Mouse (Mus musculus) kidney, embryonic 16.5 days (tissue): ENCODE measurements around the gene Yeats4. TPM values are rescaled to one million over a fixed set of nuclear protein-coding genes. Genes with fewer than 3 reads are reported as not detected.

ENCODE experiments used
- ATAC-seq: fragments of 200-750 bp; cut with Nextera tagmentation; 2 replicates; pipeline ENCODE4 v1.8.0; 2017; ENCODE audit warnings: moderate TSS enrichment; ENCODE audit not compliant: low FRiP score, low TSS enrichment
- H3K27ac ChIP-seq: fragments of 300-500 bp; sonication (generic); 2 replicates; pipeline ENCODE4 v1.5.1; 2014; ENCODE audit warnings: low read length
- H3K27me3 ChIP-seq: fragments of 300-500 bp; sonication (generic); 2 replicates; pipeline ENCODE4 v1.6.1; 2014; ENCODE audit warnings: low read length, control low read depth, mixed read lengths; ENCODE audit not compliant: insufficient read depth
- H3K36me3 ChIP-seq: fragments of 300-500 bp; sonication (generic); 2 replicates; pipeline ENCODE4 v1.6.1; 2014; ENCODE audit warnings: low read length, control low read depth, mixed read lengths; ENCODE audit not compliant: insufficient read depth
- H3K4me1 ChIP-seq: fragments of 300-500 bp; sonication (generic); 2 replicates; pipeline ENCODE4 v1.6.1; 2014; ENCODE audit warnings: low read length, control low read depth, mixed read lengths; ENCODE audit not compliant: insufficient read depth
- H3K4me2 ChIP-seq: fragments of 300-500 bp; sonication (generic); replicated peaks from 2 replicates; pipeline ENCODE4 v1.6.1; 2014; ENCODE audit warnings: low read depth, low read length
- H3K4me3 ChIP-seq: fragments of 300-500 bp; sonication (generic); 2 replicates; pipeline ENCODE4 v1.5.1; 2014; ENCODE audit warnings: mild to moderate bottlenecking, low read length
- H3K9ac ChIP-seq: fragments of 300-500 bp; sonication (generic); replicated peaks from 2 replicates; pipeline ENCODE4 v1.6.1; 2014; ENCODE audit warnings: low read length
- H3K9me3 ChIP-seq: fragments of 300-500 bp; sonication (generic); 2 replicates; pipeline ENCODE4 v1.6.1; 2016; ENCODE audit warnings: low read length, control low read depth
- WGBS: fragments of 180-500 bp; shearing (Covaris S2); extraction: QIAGEN DNeasy Blood & Tissue Kit; methylation state at CpG from one replicate; pipeline ENCODE4 v1.1.7; 2014; 5-methylcytosine and 5-hydroxymethylcytosine counted together
- polyA plus RNA-seq: library from polyadenylated mRNA; unstranded; fragments of >200 nt; fragmentation: Nextera tagmentation; extraction: Ambion mirVana; gene quantifications from 2 replicates; pipeline ENCODE4 v1.2.1, GENCODE M21; 2015

Yeats4 gene
- 67.3 and 70.7 TPM in 2 replicates for polyA plus RNA-seq

DNA sequence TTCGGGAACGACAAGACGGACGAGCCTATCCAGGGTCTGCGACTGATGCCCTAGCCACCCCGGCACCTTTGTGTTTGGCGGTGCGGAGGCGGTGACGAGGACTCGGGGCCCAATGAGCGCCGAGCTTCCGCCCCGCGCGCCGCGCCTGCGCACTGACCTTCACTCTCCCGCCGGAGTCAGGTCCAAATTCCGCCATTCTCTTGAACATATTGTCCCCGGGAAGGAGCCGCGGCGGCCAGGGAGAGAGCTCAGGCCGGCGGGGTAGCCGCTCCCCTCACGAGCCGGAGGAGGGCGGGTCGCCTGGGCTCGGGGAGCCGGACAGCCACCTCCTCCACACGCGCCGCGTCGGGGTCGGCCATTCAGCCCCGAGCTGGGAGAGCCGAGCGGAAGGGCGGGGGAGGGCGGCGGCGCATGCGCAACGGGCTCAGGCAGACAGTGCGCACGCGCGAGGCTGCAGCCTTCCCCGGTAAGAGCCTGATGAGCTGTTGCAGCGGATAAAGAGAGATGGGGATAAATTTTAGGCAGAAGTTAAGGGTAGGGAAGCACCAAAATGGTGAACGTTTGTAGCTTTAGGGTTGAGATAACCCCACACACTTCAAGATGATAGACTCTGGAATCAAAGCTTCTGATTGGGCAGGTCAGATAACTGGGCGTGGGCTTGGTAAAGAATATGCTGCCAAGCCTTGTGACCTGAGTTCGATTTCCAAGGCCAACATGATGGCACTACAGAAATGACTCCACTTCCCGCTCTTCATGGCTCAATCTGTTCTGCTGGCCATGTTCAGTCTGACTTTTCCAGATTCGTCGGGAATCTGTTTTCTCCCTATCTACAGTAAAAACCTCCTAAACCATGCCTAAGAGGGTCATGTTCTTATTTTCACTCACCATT is at the start of gene Yeats4:
Gene Yeats4 (minus strand): TSS at position 406 of the 889 bp plus-strand sequence.
- peak within 1 kb of the TSS; percentile 99 for H3K9ac ChIP-seq
- 2% methylated on average over 62 of the region's 63 CpGs for WGBS
- peak within 1 kb of the TSS; percentile 89 for H3K4me3 ChIP-seq
- H3K27me3 ChIP-seq: no peaks in the 10 kb centered on the region
- peak within 1 kb of the TSS; percentile 92 for H3K4me2 ChIP-seq
- ATAC-seq: peak; percentile 94
- no peaks in the 10 kb centered on the region for H3K9me3 ChIP-seq
- peaks cover 14% of the 10 kb centered on the region; the same call in 1 of the 2 replicates for H3K4me1 ChIP-seq
- H3K27ac ChIP-seq: peak within 1 kb of the TSS; percentile 100
- H3K36me3 ChIP-seq: peaks cover 30% of the 10 kb centered on the region

DNA sequence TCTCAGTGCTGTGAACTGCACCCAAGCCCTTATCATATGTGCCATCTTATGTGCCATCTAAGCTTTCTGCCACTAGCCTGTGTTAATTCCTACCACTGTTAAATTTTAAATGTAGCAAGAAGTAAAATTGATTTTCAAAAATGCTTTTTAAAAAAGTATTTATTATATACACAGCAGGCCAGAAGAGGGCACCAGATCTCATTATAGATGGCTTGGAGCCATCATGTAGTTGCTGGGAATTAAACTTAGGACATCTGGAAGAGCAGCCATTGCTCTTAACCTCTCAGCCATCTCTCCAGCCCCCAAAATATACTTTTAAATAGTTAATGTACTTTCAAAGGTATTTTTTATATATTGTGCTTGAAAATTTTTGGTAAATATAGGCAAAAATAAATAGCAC is 47.7 kb upstream of the Yeats4 start:
- Histone ChIP-seq H3K36me3 (no peaks in the 10 kb centered on the region), H3K9ac (no peak overlapping the region), H3K4me2 (no peak overlapping the region), H3K27me3 (no peaks in the 10 kb centered on the region), H3K4me1 (no peaks in the 10 kb centered on the region), H3K9me3 (no peaks in the 10 kb centered on the region), H3K27ac (no peak overlapping the region), H3K4me3 (no peak overlapping the region)
- no peak for ATAC-seq

DNA sequence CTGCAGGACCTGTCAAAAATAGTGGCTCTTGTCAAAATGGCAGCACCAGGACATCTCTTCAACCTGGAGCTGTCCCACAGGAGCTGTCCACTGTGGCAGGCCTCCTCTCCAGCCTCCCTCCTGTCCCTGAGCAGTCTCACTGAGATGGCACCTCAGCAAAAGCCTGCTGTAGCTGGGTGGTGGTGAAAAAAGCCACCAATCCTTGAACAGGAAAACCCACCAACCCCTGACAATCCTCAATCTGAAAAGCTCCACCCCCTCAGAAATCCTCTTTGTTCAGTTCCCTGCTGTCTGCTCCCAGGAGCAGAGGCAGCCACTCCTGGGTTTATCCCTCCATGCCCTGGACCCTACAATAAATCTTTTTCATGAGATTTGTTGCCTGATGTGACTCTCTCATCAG is 35.6 kb upstream of the Yeats4 start:
- H3K4me2 ChIP-seq: no peak overlapping the region
- no peaks in the 10 kb centered on the region for H3K36me3 ChIP-seq
- no peak overlapping the region for H3K27ac ChIP-seq
- no peak overlapping the region for H3K9ac ChIP-seq
- 0 out of 2 replicates have a peak, but pooled peaks cover 3% of the 10 kb centered on the region for H3K9me3 ChIP-seq
- no peaks in the 10 kb centered on the region for H3K27me3 ChIP-seq
- ATAC-seq: no peak
- no peak overlapping the region for H3K4me3 ChIP-seq
- H3K4me1 ChIP-seq: no peaks in the 10 kb centered on the region

DNA sequence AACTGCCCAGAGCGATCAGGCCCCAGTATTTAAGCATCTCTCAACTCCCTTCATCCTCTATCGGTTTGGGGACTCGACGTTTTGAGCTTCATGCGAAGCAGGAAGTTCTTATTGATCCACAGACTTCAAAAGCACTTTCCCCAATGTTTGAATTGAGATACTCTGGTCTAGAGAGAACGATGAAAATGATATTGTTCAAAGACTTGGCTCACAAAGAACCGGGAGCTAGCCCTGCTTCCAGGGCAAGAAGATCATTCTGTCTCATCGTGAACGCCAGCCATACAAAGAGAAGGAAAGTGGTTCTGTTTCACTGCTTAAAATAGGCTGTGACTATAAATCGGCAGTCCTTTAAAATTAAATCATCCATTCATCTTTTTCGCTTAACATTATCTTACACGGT is 14.3 kb upstream of the Yeats4 start, which contains the start of gene 9530003J23Rik:
Gene 9530003J23Rik (minus strand): TSS at position 101 of the 400 bp plus-strand sequence.
- 86% methylated on average over 12 of the region's 12 CpGs for WGBS

DNA sequence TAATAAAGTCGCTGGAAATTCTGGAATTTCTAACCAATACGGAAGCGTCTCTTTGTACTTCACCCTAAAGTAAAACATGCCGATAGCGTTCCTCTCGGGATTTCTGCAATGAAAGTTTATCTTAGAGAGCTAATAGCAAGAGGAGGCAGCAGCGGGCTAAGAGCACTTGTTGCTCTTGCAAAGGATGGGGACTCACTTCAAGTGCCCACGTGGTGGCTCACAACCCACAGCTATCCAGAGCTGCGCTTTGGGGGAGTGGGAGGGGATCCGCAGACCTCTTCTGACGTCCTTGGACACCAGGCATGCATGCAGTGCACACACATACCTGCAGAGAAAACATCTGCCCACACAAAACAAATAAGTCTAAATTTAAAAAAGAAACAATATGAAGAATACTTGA is 11.6 kb upstream of the Yeats4 start:
- 52% methylated on average over 11 of the region's 11 CpGs for WGBS
- no peak overlapping the region; the same call in 1 of the 2 replicates for H3K4me2 ChIP-seq

More for the DNA sequence above, 14.3 kb upstream of the Yeats4 start, which contains the start of gene 9530003J23Rik:
- no peak for ATAC-seq
- Histone ChIP-seq H3K9me3 (no peaks in the 10 kb centered on the region), H3K9ac (no peak within 1 kb of the TSS), H3K4me3 (no peak within 1 kb of the TSS), H3K4me1 (peaks cover 3% of the 10 kb centered on the region; the same call in 1 of the 2 replicates), H3K27me3 (no peaks in the 10 kb centered on the region), H3K27ac (no peak within 1 kb of the TSS), H3K4me2 (no peak within 1 kb of the TSS), H3K36me3 (no peaks in the 10 kb centered on the region)

DNA sequence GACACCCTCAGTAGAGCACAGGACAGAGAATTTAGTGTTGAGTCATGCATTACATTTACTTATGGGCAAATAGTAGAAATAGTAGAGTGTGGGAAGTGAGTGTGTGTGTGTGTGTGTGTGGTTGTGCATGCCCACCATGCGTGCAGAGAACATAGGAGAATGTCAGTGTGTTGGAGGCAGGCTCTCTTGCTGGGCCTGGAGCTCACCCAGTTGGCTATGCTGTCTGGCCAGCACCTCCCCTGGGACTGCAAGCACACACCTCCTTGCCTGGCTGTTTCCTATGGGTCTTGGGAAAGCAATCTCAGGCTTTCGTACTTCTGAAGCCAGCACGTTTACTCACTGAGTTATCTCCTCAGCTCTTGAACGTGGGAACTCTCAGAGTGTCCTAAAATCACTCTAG is 10.5 kb upstream of the Yeats4 start:
- WGBS: 59% methylated on average over 4 of the region's 4 CpGs
- H3K27ac ChIP-seq: no peak overlapping the region
- no peak overlapping the region for H3K4me2 ChIP-seq
- no peaks in the 10 kb centered on the region for H3K27me3 ChIP-seq
- H3K4me1 ChIP-seq: peaks cover 10% of the 10 kb centered on the region
- H3K36me3 ChIP-seq: no peaks in the 10 kb centered on the region
- no peak for ATAC-seq
- no peaks in the 10 kb centered on the region for H3K9me3 ChIP-seq
- no peak overlapping the region for H3K4me3 ChIP-seq
- no peak overlapping the region for H3K9ac ChIP-seq

More for the DNA sequence above, 11.6 kb upstream of the Yeats4 start:
- no peak overlapping the region for H3K4me3 ChIP-seq
- ATAC-seq: no peak
- H3K4me1 ChIP-seq: peaks cover 3% of the 10 kb centered on the region
- H3K36me3 ChIP-seq: no peaks in the 10 kb centered on the region
- no peaks in the 10 kb centered on the region for H3K27me3 ChIP-seq
- no peak overlapping the region for H3K27ac ChIP-seq
- no peaks in the 10 kb centered on the region for H3K9me3 ChIP-seq
- no peak overlapping the region for H3K9ac ChIP-seq

DNA sequence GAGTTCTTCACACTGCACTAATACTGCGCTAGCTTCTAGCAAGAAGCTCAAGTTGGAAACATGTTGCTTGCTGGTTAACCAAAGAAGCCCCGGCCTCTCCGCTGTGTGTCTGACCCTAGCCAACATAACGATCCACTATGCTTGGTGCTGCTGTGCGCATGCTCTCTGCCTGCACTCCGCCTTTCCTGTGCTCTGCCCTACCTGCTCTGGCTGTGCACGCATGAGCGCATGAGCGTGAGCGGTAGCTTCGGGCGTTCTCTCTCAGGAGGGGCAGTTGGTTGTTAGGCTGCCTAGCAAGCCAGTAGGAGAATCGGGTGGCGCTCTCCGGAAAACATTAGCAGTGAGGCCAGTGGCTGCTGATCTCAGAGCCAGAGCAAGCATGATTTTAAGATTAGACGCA is 5.5 kb upstream of the Yeats4 start:
- no peak overlapping the region for H3K4me3 ChIP-seq
- peak overlapping the region; percentile 86 for H3K27ac ChIP-seq
- H3K4me2 ChIP-seq: peak overlapping the region; percentile 14
- H3K4me1 ChIP-seq: peaks cover 12% of the 10 kb centered on the region
- WGBS: 39% methylated on average over 16 of the region's 16 CpGs
- H3K9me3 ChIP-seq: no peaks in the 10 kb centered on the region
- H3K9ac ChIP-seq: no peak overlapping the region
- no peaks in the 10 kb centered on the region for H3K27me3 ChIP-seq
- no peaks in the 10 kb centered on the region for H3K36me3 ChIP-seq
- ATAC-seq: peak; percentile 94

DNA sequence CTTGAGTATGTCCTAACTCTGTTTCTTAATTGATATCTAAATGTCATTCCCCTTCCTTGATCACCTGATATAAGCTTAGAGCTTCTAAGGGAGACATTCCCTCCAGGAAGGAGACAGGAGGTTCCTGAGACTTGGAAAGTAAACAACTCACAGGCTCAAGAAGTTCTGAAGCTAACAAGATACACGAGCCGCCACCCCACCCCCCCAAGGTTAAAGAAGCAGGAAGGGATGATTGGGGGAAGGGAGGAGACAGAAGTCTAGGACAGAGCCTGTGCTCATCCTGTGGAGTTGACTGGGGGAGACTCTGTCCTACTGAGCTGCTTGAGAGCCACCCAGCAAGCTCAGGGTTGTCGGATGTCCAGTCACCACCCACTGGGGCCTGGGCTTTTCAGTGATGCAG is 1.7 kb upstream of the Yeats4 start:
- Histone ChIP-seq H3K9ac (no peak overlapping the region), H3K4me2 (no peak overlapping the region), H3K36me3 (peaks cover 15% of the 10 kb centered on the region), H3K4me1 (peaks cover 20% of the 10 kb centered on the region), H3K9me3 (no peaks in the 10 kb centered on the region), H3K27me3 (no peaks in the 10 kb centered on the region), H3K27ac (no peak overlapping the region), H3K4me3 (no peak overlapping the region)
- 75% methylated on average over 3 of the region's 3 CpGs for WGBS
- ATAC-seq: no peak

DNA sequence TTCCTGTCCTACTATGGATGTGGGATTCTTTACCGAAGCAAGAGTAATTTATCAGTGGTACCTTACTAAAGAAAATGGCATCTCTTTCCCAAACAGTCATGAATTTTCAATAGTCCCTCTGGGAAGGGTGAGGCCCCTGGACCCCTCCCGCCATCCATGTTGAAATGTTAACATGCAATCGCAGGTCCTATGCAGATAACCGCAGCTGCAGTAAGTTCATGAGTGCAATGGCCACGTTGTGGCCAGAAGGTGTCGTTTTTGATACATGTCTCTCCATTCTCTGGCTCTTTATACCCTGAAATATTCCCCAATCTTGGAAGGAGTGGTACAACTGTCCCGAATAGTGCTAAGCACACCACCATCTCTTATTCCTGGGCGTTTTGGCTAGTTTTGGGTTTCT is 787 bp upstream of the Yeats4 start:
- peak overlapping the region; percentile 99; the same call in 1 of the 2 replicates for H3K9ac ChIP-seq
- 60% methylated on average over 8 of the region's 8 CpGs for WGBS
- peak overlapping the region; percentile 92 for H3K4me2 ChIP-seq
- peaks cover 14% of the 10 kb centered on the region; the same call in 1 of the 2 replicates for H3K4me1 ChIP-seq
- H3K4me3 ChIP-seq: peak overlapping the region; percentile 89
- H3K9me3 ChIP-seq: no peaks in the 10 kb centered on the region
- no peak for ATAC-seq
- H3K27me3 ChIP-seq: no peaks in the 10 kb centered on the region
- peaks cover 23% of the 10 kb centered on the region for H3K36me3 ChIP-seq
- H3K27ac ChIP-seq: no peak overlapping the region

DNA sequence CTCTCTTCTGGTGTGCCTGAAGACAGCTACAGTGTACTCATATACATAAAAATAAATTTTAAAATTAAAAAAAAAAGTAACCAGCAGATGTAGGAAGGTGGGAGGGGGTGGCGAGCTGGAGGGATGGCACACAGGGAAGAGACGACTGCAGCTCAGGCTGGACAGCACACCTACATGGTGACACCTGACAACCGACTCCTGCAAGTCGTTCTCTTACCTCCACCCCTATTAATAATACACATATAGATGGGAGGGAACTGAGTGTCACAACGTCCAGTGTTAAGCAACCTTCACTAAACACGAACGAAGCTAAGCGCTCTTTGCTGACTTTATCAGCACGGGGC is 577 bp downstream of the Yeats4 start:
- H3K36me3 ChIP-seq: peaks cover 32% of the 10 kb centered on the region
- ATAC-seq: peak; percentile 55; the same call in 1 of the 2 replicates
- peak overlapping the region; percentile 99 for H3K9ac ChIP-seq
- peaks cover 14% of the 10 kb centered on the region; the same call in 1 of the 2 replicates for H3K4me1 ChIP-seq
- no peaks in the 10 kb centered on the region for H3K9me3 ChIP-seq
- H3K27me3 ChIP-seq: no peaks in the 10 kb centered on the region
- H3K27ac ChIP-seq: peak overlapping the region; percentile 100
- peak overlapping the region; percentile 89 for H3K4me3 ChIP-seq
- WGBS: under 1% methylated on average over 9 of the region's 9 CpGs
- peak overlapping the region; percentile 92 for H3K4me2 ChIP-seq
